Mouse (Mus musculus): ENCODE data around the gene Tnip2.

Tnip2 gene

GRCm38 (mm10) chr5:34524511-34524910 lies 10.7 kb upstream of the Tnip2 start:
- in situ Hi-C loops (cut with MboI; ENCODE audit: low sequenced_read_pairs), result loop anchor here (10.0 kb wide), 1 partner anchor 110 kb away; the partner anchor contains the start of gene Mfsd10

- in situ Hi-C loops (cut with MboI; ENCODE audit: low sequenced_read_pairs), result loop anchor here (10.0 kb wide), 1 partner anchor 111 kb away; the partner anchor contains the start of gene Mfsd10
Measured at GRCm38 (mm10) chr5:34523958-34524485, 10.2 kb upstream of the Tnip2 start.

GRCm38 (mm10) chr5:34521337-34521736 lies 7.5 kb upstream of the Tnip2 start:
- in situ Hi-C loops (cut with MboI; ENCODE audit: low sequenced_read_pairs), result loop anchor here (10.0 kb wide), 1 partner anchor 113 kb away; the partner anchor contains the start of gene Mfsd10

- in situ Hi-C loops (cut with MboI; ENCODE audit: low sequenced_read_pairs), result loop anchor here (10.0 kb wide), 1 partner anchor 114 kb away; the partner anchor contains the start of gene Mfsd10
Measured at GRCm38 (mm10) chr5:34520458-34521209, 6.8 kb upstream of the Tnip2 start.

GRCm38 (mm10) chr5:34519389-34519910 lies 5.7 kb upstream of the Tnip2 start:
- in situ Hi-C loops (cut with MboI; ENCODE audit: low sequenced_read_pairs), result no loop called here

GRCm38 (mm10) chr5:34517913-34518312 lies 4.1 kb upstream of the Tnip2 start:
- in situ Hi-C loops (cut with MboI; ENCODE audit: low sequenced_read_pairs), result no loop called here

GRCm38 (mm10) chr5:34515096-34515495 lies 1.3 kb upstream of the Tnip2 start:
- in situ Hi-C loops (cut with MboI; ENCODE audit: low sequenced_read_pairs), result no loop called here

GRCm38 (mm10) chr5:34514218-34514566 lies 401 bp upstream of the Tnip2 start:
- in situ Hi-C loops (cut with MboI; ENCODE audit: low sequenced_read_pairs), result no loop called here

- in situ Hi-C loops (cut with MboI; ENCODE audit: low sequenced_read_pairs), result no loop called here
Measured at GRCm38 (mm10) chr5:34512486-34512885, 1.3 kb downstream of the Tnip2 start.

- in situ Hi-C loops (cut with MboI; ENCODE audit: low sequenced_read_pairs), result no loop called here
Measured at GRCm38 (mm10) chr5:34502821-34503220, 11.0 kb downstream of the Tnip2 start.

- in situ Hi-C loops (cut with MboI; ENCODE audit: low sequenced_read_pairs), result no loop called here
Measured at GRCm38 (mm10) chr5:34502411-34502810, 11.4 kb downstream of the Tnip2 start.

GRCm38 (mm10) chr5:34501588-34501987 lies 12.2 kb downstream of the Tnip2 start:
- in situ Hi-C loops (cut with MboI; ENCODE audit: low sequenced_read_pairs), result no loop called here

GRCm38 (mm10) chr5:34500886-34501285 lies 12.9 kb downstream of the Tnip2 start:
- in situ Hi-C loops (cut with MboI; ENCODE audit: low sequenced_read_pairs), result no loop called here

- in situ Hi-C loops (cut with MboI; ENCODE audit: low sequenced_read_pairs), result no loop called here
Measured at GRCm38 (mm10) chr5:34496745-34497144, 17.0 kb downstream of the Tnip2 start.

GRCm38 (mm10) chr5:34489418-34489787 lies 24.4 kb downstream of the Tnip2 start:
- in situ Hi-C loops (cut with MboI; ENCODE audit: low sequenced_read_pairs), result no loop called here

GRCm38 (mm10) chr5:34488741-34489417 lies 24.9 kb downstream of the Tnip2 start:
- in situ Hi-C loops (cut with MboI; ENCODE audit: low sequenced_read_pairs), result no loop called here

GRCm38 (mm10) chr5:34487320-34488090 lies 26.3 kb downstream of the Tnip2 start:
- in situ Hi-C loops (cut with MboI; ENCODE audit: low sequenced_read_pairs), result no loop called here

GRCm38 (mm10) chr5:34485731-34486130 lies 28.1 kb downstream of the Tnip2 start:
- in situ Hi-C loops (cut with MboI; ENCODE audit: low sequenced_read_pairs), result no loop called here

GRCm38 (mm10) chr5:34480926-34481325 lies 32.9 kb downstream of the Tnip2 start:
- in situ Hi-C loops (cut with MboI; ENCODE audit: low sequenced_read_pairs), result no loop called here

GRCm38 (mm10) chr5:34468039-34468775 lies 45.6 kb downstream of the Tnip2 start:
- in situ Hi-C loops (cut with MboI; ENCODE audit: low sequenced_read_pairs), result no loop called here
